Mouse (Mus musculus) midbrain, embryonic 11.5 days (tissue): ENCODE results near the gene Irx4. TPM values are rescaled to one million over a fixed set of nuclear protein-coding genes. Genes with fewer than 3 reads are reported as not detected.

Source experiments
- ATAC-seq: fragments of 200-750 bp; cut with Nextera tagmentation; 2 replicates; pipeline ENCODE4 v1.8.0; 2017; ENCODE audit warnings: moderate TSS enrichment, moderate library complexity; ENCODE audit not compliant: low FRiP score
- DNase-seq: peaks from one replicate; pipeline ENCODE4 v3.0.0; 2015; ENCODE audit warnings: low spot score; ENCODE audit errors: missing footprints
- H3K27ac ChIP-seq: fragments of 300-500 bp; sonication (generic); 2 replicates; pipeline ENCODE4 v1.5.1; 2014; ENCODE audit warnings: low read depth, low read length
- H3K27me3 ChIP-seq: fragments of 300-500 bp; sonication (generic); 2 replicates; pipeline ENCODE4 v1.6.1; 2014; ENCODE audit warnings: mild to moderate bottlenecking, low read length, moderate library complexity, mixed read lengths; ENCODE audit not compliant: control insufficient read depth, insufficient read depth
- H3K36me3 ChIP-seq: fragments of 300-500 bp; sonication (generic); 2 replicates; pipeline ENCODE4 v1.6.1; 2014; ENCODE audit warnings: mild to moderate bottlenecking, low read length, moderate library complexity, mixed read lengths; ENCODE audit not compliant: control insufficient read depth, insufficient read depth
- H3K4me1 ChIP-seq: fragments of 300-500 bp; sonication (generic); 2 replicates; pipeline ENCODE4 v1.6.1; 2014; ENCODE audit warnings: low read length; ENCODE audit not compliant: control insufficient read depth, insufficient read depth
- H3K4me2 ChIP-seq: fragments of 300-500 bp; sonication (generic); 2 replicates; pipeline ENCODE4 v1.6.1; 2014; ENCODE audit warnings: mild to moderate bottlenecking, moderate library complexity
- H3K4me3 ChIP-seq: fragments of 300-500 bp; sonication (generic); 2 replicates; pipeline ENCODE4 v1.5.1; 2014; ENCODE audit warnings: low read depth, low read length
- H3K9ac ChIP-seq: fragments of 300-500 bp; sonication (generic); 2 replicates; pipeline ENCODE4 v1.6.1; 2014; ENCODE audit warnings: low read length
- H3K9me3 ChIP-seq: fragments of 300-500 bp; sonication (generic); 2 replicates; pipeline ENCODE4 v1.6.1; 2016; ENCODE audit warnings: low read length; ENCODE audit not compliant: control insufficient read depth
- WGBS: fragments of 180-500 bp; shearing (Covaris S2); extraction: QIAGEN DNeasy Blood & Tissue Kit; methylation state at CpG from one replicate; pipeline ENCODE4 v1.1.7; 2014; 5-methylcytosine and 5-hydroxymethylcytosine counted together
- polyA plus RNA-seq: library from polyadenylated mRNA; unstranded; fragments of >200 nt; fragmentation: Nextera tagmentation; extraction: Ambion mirVana; gene quantifications from 2 replicates; pipeline ENCODE4 v1.2.1, GENCODE M21; 2014

The Irx4 gene
- polyA plus RNA-seq, 1 experiment from 2014 or later, result 0.87 TPM

GRCm38 (mm10) chr13:73267551-73267950 lies 7.3 kb downstream of the Irx4 start:
- H3K9ac ChIP-seq, result no peak overlapping the region
- 4% methylated on average over 10 of the region's 10 CpGs for WGBS
- no peak overlapping the region for H3K27ac ChIP-seq
- ATAC-seq, result no peak
- no peaks in the 10 kb centered on the region for H3K9me3 ChIP-seq
- peak; percentile 92 for DNase-seq
- H3K36me3 ChIP-seq, result no peaks in the 10 kb centered on the region
- no peak overlapping the region for H3K4me2 ChIP-seq
- H3K4me3 ChIP-seq, result no peak overlapping the region
- peaks cover 40% of the 10 kb centered on the region for H3K4me1 ChIP-seq
- H3K27me3 ChIP-seq, result peaks cover 100% of the 10 kb centered on the region

- DNase-seq, result peak; percentile 96
- no peak overlapping the region for H3K27ac ChIP-seq
- no peak overlapping the region for H3K9ac ChIP-seq
- no peaks in the 10 kb centered on the region for H3K9me3 ChIP-seq
- peaks cover 100% of the 10 kb centered on the region for H3K27me3 ChIP-seq
- no peaks in the 10 kb centered on the region for H3K36me3 ChIP-seq
- ATAC-seq, result no peak
- peaks cover 32% of the 10 kb centered on the region for H3K4me1 ChIP-seq
- no peak overlapping the region for H3K4me2 ChIP-seq
- under 1% methylated on average over 20 of the region's 20 CpGs for WGBS
- H3K4me3 ChIP-seq, result no peak overlapping the region
These were observed 8.4 kb downstream of the Irx4 start for GRCm38 (mm10) chr13:73268702-73269101.

GRCm38 (mm10) chr13:73269251-73269650 lies 9.0 kb downstream of the Irx4 start:
- 6% methylated on average over 15 of the region's 15 CpGs for WGBS
- Histone ChIP-seq H3K9ac (no peak overlapping the region), H3K9me3 (no peaks in the 10 kb centered on the region), H3K27ac (no peak overlapping the region), H3K27me3 (peaks cover 97% of the 10 kb centered on the region), H3K4me1 (peaks cover 28% of the 10 kb centered on the region), H3K4me3 (no peak overlapping the region), H3K36me3 (no peaks in the 10 kb centered on the region), H3K4me2 (no peak overlapping the region)
- ATAC-seq (no peak), DNase-seq (peak; percentile 93)

GRCm38 (mm10) chr13:73269891-73270290 lies 9.6 kb downstream of the Irx4 start:
- H3K27me3 ChIP-seq, result peaks cover 91% of the 10 kb centered on the region
- WGBS, result 19% methylated on average over 3 of the region's 3 CpGs

GRCm38 (mm10) chr13:73270451-73271081 lies 10.3 kb downstream of the Irx4 start:
- Histone ChIP-seq H3K4me3 (0 out of 2 replicates have a peak overlapping the region, but pooled peaks have one; percentile 19), H3K27ac (no peak overlapping the region), H3K4me1 (peaks cover 22% of the 10 kb centered on the region), H3K4me2 (peak overlapping the region; percentile 54), H3K9ac (no peak overlapping the region), H3K27me3 (peaks cover 84% of the 10 kb centered on the region), H3K36me3 (no peaks in the 10 kb centered on the region), H3K9me3 (no peaks in the 10 kb centered on the region)
- DNase-seq, result peak; percentile 93
- 2% methylated on average over 22 of the region's 22 CpGs for WGBS
- ATAC-seq, result no peak; the same call in 1 of the 2 replicates

More at GRCm38 (mm10) chr13:73269891-73270290, 9.6 kb downstream of the Irx4 start:
- Histone ChIP-seq H3K9ac (no peak overlapping the region), H3K27ac (no peak overlapping the region), H3K36me3 (no peaks in the 10 kb centered on the region), H3K9me3 (no peaks in the 10 kb centered on the region), H3K4me3 (no peak overlapping the region), H3K4me1 (peaks cover 28% of the 10 kb centered on the region), H3K4me2 (no peak overlapping the region)
- ATAC-seq, result no peak
- peak; percentile 91 for DNase-seq

DNA sequence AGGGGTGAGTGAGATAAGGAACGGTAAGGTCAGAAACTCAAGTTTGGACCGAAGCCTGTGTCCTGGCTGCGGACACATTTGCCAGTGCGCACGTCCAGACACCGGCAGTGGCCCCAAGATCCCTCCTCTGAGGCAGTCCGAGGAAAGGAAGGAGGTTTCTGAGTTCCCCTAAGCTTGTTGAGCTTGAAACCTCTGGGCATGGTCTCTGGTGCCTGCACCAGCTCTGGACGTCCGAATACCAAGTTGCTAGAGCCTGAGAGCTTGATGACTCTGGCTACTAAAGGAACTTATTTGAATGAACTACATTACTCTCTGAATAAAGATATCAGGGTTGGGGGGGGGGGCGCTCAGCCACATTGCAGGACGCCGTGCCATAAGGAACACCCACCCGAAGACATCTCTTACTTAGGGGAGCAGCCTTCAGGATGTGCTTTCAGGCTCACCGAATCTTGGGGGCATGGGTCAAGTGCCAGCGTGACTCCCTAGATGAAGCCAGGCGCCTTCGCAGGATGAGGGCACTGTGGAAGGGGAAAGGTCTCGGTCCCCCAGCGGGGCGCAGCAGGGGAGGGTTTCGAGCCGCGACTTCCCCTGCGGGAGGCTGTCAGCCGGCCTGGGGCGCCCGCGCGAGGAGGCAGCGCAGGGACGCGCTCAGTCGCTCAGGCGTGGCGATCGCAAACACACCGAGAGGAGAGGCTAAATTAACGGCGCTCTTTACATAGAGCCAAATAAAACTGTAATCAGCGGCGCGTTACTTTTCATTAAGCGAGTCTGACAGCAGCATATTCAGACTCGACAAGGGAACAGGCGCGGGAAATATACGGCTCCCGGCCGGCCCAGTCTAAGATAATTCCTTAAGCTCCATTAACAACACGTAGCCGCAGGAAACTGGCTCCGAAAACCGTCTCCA lies 11.3 kb downstream of the Irx4 start:
- peak overlapping the region; percentile 54 for H3K4me2 ChIP-seq
- peaks cover 21% of the 10 kb centered on the region for H3K4me1 ChIP-seq
- under 1% methylated on average over 53 of the region's 53 CpGs for WGBS
- H3K4me3 ChIP-seq, result peak overlapping the region; percentile 19
- ATAC-seq (0 out of 2 replicates have a peak, but pooled peaks have one; percentile 25), DNase-seq (peak; percentile 96)
- H3K27ac ChIP-seq, result no peak overlapping the region
- H3K9ac ChIP-seq, result 0 out of 2 replicates have a peak overlapping the region, but pooled peaks have one; percentile 9
- H3K36me3 ChIP-seq, result no peaks in the 10 kb centered on the region
- peaks cover 74% of the 10 kb centered on the region for H3K27me3 ChIP-seq
- H3K9me3 ChIP-seq, result no peaks in the 10 kb centered on the region

DNA sequence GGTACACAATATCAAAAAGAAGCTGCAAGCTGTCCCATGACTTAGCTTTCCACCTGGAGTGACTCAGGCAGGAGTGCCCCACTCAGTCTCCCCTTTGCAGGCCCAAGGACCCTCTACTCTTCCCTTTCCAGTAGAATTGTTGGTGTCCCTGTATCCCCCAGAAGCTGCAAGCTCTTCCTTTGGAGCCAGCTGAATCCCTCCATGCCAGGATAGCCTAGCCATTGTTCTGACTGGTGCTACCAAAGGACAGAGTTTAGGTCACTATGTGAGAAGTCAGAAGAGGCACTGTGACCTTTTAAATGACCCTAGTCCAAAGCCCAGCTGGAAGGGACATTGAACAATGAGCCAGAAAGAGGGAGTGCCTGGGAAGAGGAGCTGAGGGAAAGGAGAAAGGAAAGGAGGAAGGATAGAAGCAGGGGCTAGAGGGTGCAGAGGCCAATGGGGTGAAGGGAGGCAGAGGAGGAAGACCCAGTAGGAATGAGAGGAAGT lies 12.6 kb downstream of the Irx4 start:
- Histone ChIP-seq H3K4me2 (no peak overlapping the region), H3K36me3 (no peaks in the 10 kb centered on the region), H3K9me3 (no peaks in the 10 kb centered on the region), H3K4me3 (no peak overlapping the region), H3K4me1 (peaks cover 21% of the 10 kb centered on the region), H3K9ac (no peak overlapping the region), H3K27ac (no peak overlapping the region), H3K27me3 (peaks cover 61% of the 10 kb centered on the region)
- ATAC-seq, result no peak
- peak; percentile 91 for DNase-seq

- DNase-seq, result peak; percentile 82
- Histone ChIP-seq H3K9ac (no peak overlapping the region), H3K4me2 (no peak overlapping the region), H3K9me3 (no peaks in the 10 kb centered on the region), H3K4me1 (peaks cover 21% of the 10 kb centered on the region), H3K4me3 (no peak overlapping the region), H3K27ac (no peak overlapping the region), H3K36me3 (no peaks in the 10 kb centered on the region), H3K27me3 (peaks cover 54% of the 10 kb centered on the region)
- 29% methylated on average over 1 of the region's 1 CpGs for WGBS
- no peak for ATAC-seq
These were observed 13.3 kb downstream of the Irx4 start for GRCm38 (mm10) chr13:73273536-73273935.

GRCm38 (mm10) chr13:73277361-73277760 lies 17.1 kb downstream of the Irx4 start:
- WGBS, result 89% methylated on average over 6 of the region's 6 CpGs
- ATAC-seq (no peak), DNase-seq (no peak)
- Histone ChIP-seq H3K4me2 (no peak overlapping the region), H3K4me1 (peaks cover 2% of the 10 kb centered on the region; the same call in 1 of the 2 replicates), H3K9ac (no peak overlapping the region), H3K36me3 (no peaks in the 10 kb centered on the region), H3K4me3 (no peak overlapping the region), H3K27ac (no peak overlapping the region), H3K27me3 (peaks cover 16% of the 10 kb centered on the region), H3K9me3 (no peaks in the 10 kb centered on the region)
